Comparison of ENCODE assay signal across 18 mouse cellular contexts in the genomic region with DNA sequence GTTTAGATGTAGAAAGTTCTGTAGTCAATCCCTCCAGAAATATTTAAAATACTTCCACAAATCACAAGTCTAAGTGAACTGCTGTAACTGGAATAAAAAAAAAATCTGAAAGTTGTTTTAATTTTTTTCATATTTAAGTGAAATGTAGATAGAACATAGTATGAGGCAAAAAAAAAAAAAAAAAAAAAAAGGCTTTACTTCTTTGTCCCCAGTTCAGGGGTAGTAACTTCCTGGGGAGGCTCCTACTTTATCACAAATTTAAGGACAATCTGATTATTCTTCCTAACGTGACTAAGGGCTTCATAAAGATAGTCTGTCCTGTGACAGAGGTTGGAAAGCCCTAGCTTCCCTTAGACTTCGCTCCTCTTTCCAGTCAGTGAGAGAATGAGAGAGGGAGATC. TPM values are rescaled to one million over a fixed set of nuclear protein-coding genes. Genes with fewer than 3 reads are reported as not detected.
DNase-seq lines count a peak whose midpoint lies in the region; TF ChIP-seq lines count a peak whose summit lies in the region.
"Had no signal": no experiment of that assay in that cellular context is flagged by ENCODE, and none has a peak within 500 bp of the region (broad histone marks: within the 10 kb centered on the region; RNA-seq: fewer than 3 reads in every experiment).

No protein-coding gene starts in this region.

- H3K27ac ChIP-seq in gastrocnemius, adult 2 months, result peak overlapping the region; percentile 80
- H3K27ac ChIP-seq in MEL (ENCODE audit: control insufficient read depth, low read depth, low read length), result no peak overlapping the region
- H3K27ac ChIP-seq: embryonic facial prominence, embryonic 10.5 days; embryonic facial prominence, embryonic 12.5 days; forebrain, embryonic 13.5 days; forebrain, embryonic 15.5 days had no signal

- no peak for TF ChIP-seq RAD21 in MEL (IDR thresholded peaks at IDR 0.05; ENCODE audit: low read depth, low read length)

- no peaks in the 10 kb centered on the region for H3K9me3 ChIP-seq in MEL (replicated peaks; ENCODE audit: insufficient read depth, low read length)
- H3K9me3 ChIP-seq: embryonic facial prominence, embryonic 10.5 days; embryonic facial prominence, embryonic 12.5 days; forebrain, embryonic 13.5 days; forebrain, embryonic 15.5 days; G1E had no signal

- no peaks in the 10 kb centered on the region for H3K36me3 ChIP-seq in MEL (ENCODE audit: control insufficient read depth in 1 of 2, insufficient read depth in 2 of 2, low read length in 2 of 2)
- H3K36me3 ChIP-seq: embryonic facial prominence, embryonic 10.5 days; embryonic facial prominence, embryonic 12.5 days; forebrain, embryonic 15.5 days; G1E had no signal

- intact Hi-C loops in gastrocnemius, adult 2 months (cut with DNase I), result loop anchor here (5.0 kb wide), 1 partner anchor 35 kb away; no protein-coding TSS in a partner anchor

- no peaks in the 10 kb centered on the region for H3K27me3 ChIP-seq in MEL (ENCODE audit: control insufficient read depth in 1 of 2, insufficient read depth in 2 of 2, low read length in 2 of 2)
- H3K27me3 ChIP-seq: embryonic facial prominence, embryonic 12.5 days; forebrain, embryonic 13.5 days; forebrain, embryonic 15.5 days had no signal

- H3K4me3 ChIP-seq in gastrocnemius, adult 2 months, result no peak overlapping the region
- H3K4me3 ChIP-seq in MEL (ENCODE audit: control insufficient read depth in 1 of 2, insufficient read depth in 1 of 2, low read depth in 2 of 2, low read length in 2 of 2), result no peak overlapping the region
- H3K4me3 ChIP-seq: embryonic facial prominence, embryonic 10.5 days; embryonic facial prominence, embryonic 12.5 days; forebrain, embryonic 13.5 days; forebrain, embryonic 15.5 days had no signal

- DNase-seq in gastrocnemius, adult 2 months, result no peak
- no peak for DNase-seq in gastrocnemius, postnatal 4 days (ENCODE audit: low spot score in 2 of 2)
- no peak for DNase-seq in MEL (ENCODE audit: low read depth, low spot score)
- DNase-seq in adrenal gland, adult (ENCODE audit: inconsistent age in 2 of 2, low spot score in 1 of 2), result no peak
- no peak for DNase-seq in adrenal gland, postnatal 14 days
- DNase-seq: adrenal gland, adult 8-10 months; adrenal gland, postnatal 25 days; cerebellum, adult 11 months; cerebellum, adult 18-20 months; cerebellum, adult 9-10 months; cerebellum, postnatal 10 days; cerebellum, postnatal 25 days; forebrain, postnatal 0 days had no signal

- no peak for TF ChIP-seq EP300 in MEL (IDR thresholded peaks at IDR 0.05; ENCODE audit: low read depth in 1 of 2, low read length in 2 of 2)

- no peak for TF ChIP-seq POLR2A in MEL (IDR thresholded peaks at IDR 0.05; ENCODE audit: control insufficient read depth in 1 of 2, insufficient read depth in 1 of 2, low read depth in 1 of 2, low read length in 2 of 2, poor library complexity in 1 of 2)

- no peaks in the 10 kb centered on the region; a peak in 1 of 4 replicates for H3K4me1 ChIP-seq in MEL (ENCODE audit: control insufficient read depth in 1 of 2, insufficient read depth in 2 of 2, low read length in 2 of 2)
- H3K4me1 ChIP-seq: forebrain, embryonic 13.5 days; forebrain, embryonic 15.5 days had no signal

- H3K9ac ChIP-seq in MEL (ENCODE audit: control insufficient read depth, low read depth, low read length, poor library complexity, severe bottlenecking), result no peak overlapping the region
- H3K9ac ChIP-seq: embryonic facial prominence, embryonic 12.5 days; forebrain, embryonic 13.5 days; forebrain, embryonic 15.5 days; forebrain, postnatal 0 days had no signal

- no peaks in the 10 kb centered on the region for H3K79me2 ChIP-seq in MEL (ENCODE audit: control insufficient read depth, insufficient read depth, low read length, poor library complexity)

- no peak for TF ChIP-seq CTCF in gastrocnemius, adult 2 months (IDR thresholded peaks at IDR 0.05)
- no peak for TF ChIP-seq CTCF in MEL (IDR thresholded peaks at IDR 0.05 in 2 of 3, conservative IDR thresholded peaks at IDR 0.05 in 1 of 3; ENCODE audit: control insufficient read depth in 1 of 3, insufficient read depth in 1 of 3, low read depth in 2 of 3, low read length in 3 of 3, poor library complexity in 1 of 3, severe bottlenecking in 1 of 3)

TF ChIP-seq in MEL, 35 proteins besides CTCF, POLR2A, EP300 and RAD21:
- no peak for TF ChIP-seq GATA1 (IDR thresholded peaks at IDR 0.05; ENCODE audit: low read depth, low read length)
- no peak for TF ChIP-seq MAX (IDR thresholded peaks at IDR 0.05; ENCODE audit: low read length)
- no peak for TF ChIP-seq MAZ (IDR thresholded peaks at IDR 0.05; ENCODE audit: low read depth, low read length)
- no peak for TF ChIP-seq TBP (IDR thresholded peaks at IDR 0.05; ENCODE audit: low read depth, low read length)
- no peak for TF ChIP-seq ZC3H11A (IDR thresholded peaks at IDR 0.05; ENCODE audit: low read depth, low read length)
- TF ChIP-seq HCFC1 (IDR thresholded peaks at IDR 0.05; ENCODE audit: low read depth, low read length), result no peak
- no peak for TF ChIP-seq ELF1 (IDR thresholded peaks at IDR 0.05; ENCODE audit: low read depth, low read length)
- TF ChIP-seq MAFK (IDR thresholded peaks at IDR 0.05; ENCODE audit: borderline replicate concordance, low read depth, low read length), result no peak
- peak; percentile 68 for TF ChIP-seq ZNF384 (IDR thresholded peaks at IDR 0.05; ENCODE audit: low read depth, low read length)

RNA-seq across cellular contexts. Expression of gene Rev3l, which starts 39.8 kb away (rescaled TPM):
- 10 to 100 TPM; 27.0 to 55.3 TPM for total RNA-seq in gastrocnemius, adult 2 months (2021)
- 10 to 100 TPM; 51.9 to 57.4 TPM for total RNA-seq in gastrocnemius, postnatal 4 days (2021)
- total RNA-seq in MEL (2012; rRNA removed), result 6.9 and 9.3 TPM in 2 replicates
- polyA plus RNA-seq in MEL (2012; ENCODE audit: insufficient read depth in 1 of 2, insufficient read length in 2 of 2, low read depth in 1 of 2, low replicate concordance in 2 of 2, missing spikeins in 1 of 2), result 10 to 100 TPM; 12.4 to 71.5 TPM
- 26.9 and 34.8 TPM in 2 replicates for total RNA-seq in adrenal gland, postnatal 14 days (2021)
